Mouse (Mus musculus): Measurements from ENCODE around the gene Fam117b. TPM values are rescaled to one million over a fixed set of nuclear protein-coding genes. Genes with fewer than 3 reads are reported as not detected.

The Fam117b gene
- polyA plus RNA-seq, 1 experiment from 2014 or later: 45.3 TPM

GRCm38 (mm10) chr1:59943825-59944224 is 31.0 kb downstream of the Fam117b start:
- Histone ChIP-seq H3K27me3 (ENCODE audit: control insufficient read depth, insufficient read depth, low read depth, low read length) (no peaks in the 10 kb centered on the region), H3K4me3 (ENCODE audit: low read depth, low read length) (no peak overlapping the region), H3K27ac (ENCODE audit: low read length) (no peak overlapping the region), H3K9me3 (replicated peaks; ENCODE audit: control insufficient read depth, low read length, poor library complexity, severe bottlenecking) (no peaks in the 10 kb centered on the region), H3K4me2 (ENCODE audit: low read length) (no peak overlapping the region), H3K36me3 (ENCODE audit: control insufficient read depth, insufficient read depth, low read length) (no peaks in the 10 kb centered on the region), H3K9ac (ENCODE audit: low read depth, low read length) (no peak overlapping the region), H3K4me1 (ENCODE audit: control insufficient read depth, insufficient read depth, low read length) (peaks cover 8% of the 10 kb centered on the region)
- ATAC-seq: no peak
- 68% methylated on average over 5 of the region's 5 CpGs for WGBS

DNA sequence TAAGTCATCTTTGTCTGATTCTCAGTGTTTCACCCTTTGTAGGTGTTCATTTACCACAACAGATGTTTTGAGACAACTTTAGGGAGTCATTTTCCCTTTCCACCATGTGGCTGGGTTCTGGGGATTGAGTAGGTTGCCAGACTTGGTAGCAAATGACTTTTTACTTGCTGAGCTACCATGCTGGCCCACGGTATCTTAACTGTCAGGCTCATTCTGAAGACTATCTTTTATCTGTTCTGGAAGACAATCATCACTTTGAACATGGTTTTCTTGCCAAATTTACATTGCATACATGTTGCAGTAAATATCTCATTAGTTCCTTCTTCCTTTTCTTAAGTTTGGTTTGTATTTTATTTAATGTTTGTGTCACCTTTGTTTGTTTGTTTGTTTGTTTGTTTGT is 33.2 kb downstream of the Fam117b start:
- H3K9me3 ChIP-seq (replicated peaks; ENCODE audit: control insufficient read depth, low read length, poor library complexity, severe bottlenecking): no peaks in the 10 kb centered on the region
- no peak overlapping the region for H3K27ac ChIP-seq (ENCODE audit: low read length)
- 87% methylated on average over 1 of the region's 1 CpGs for WGBS
- no peak for ATAC-seq
- H3K4me2 ChIP-seq (ENCODE audit: low read length): no peak overlapping the region
- peaks cover 3% of the 10 kb centered on the region; the same call in 1 of the 2 replicates for H3K36me3 ChIP-seq (ENCODE audit: control insufficient read depth, insufficient read depth, low read length)
- no peak overlapping the region for H3K9ac ChIP-seq (ENCODE audit: low read depth, low read length)
- peaks cover 8% of the 10 kb centered on the region for H3K4me1 ChIP-seq (ENCODE audit: control insufficient read depth, insufficient read depth, low read length)
- no peaks in the 10 kb centered on the region for H3K27me3 ChIP-seq (ENCODE audit: control insufficient read depth, insufficient read depth, low read depth, low read length)
- H3K4me3 ChIP-seq (ENCODE audit: low read depth, low read length): no peak overlapping the region

DNA sequence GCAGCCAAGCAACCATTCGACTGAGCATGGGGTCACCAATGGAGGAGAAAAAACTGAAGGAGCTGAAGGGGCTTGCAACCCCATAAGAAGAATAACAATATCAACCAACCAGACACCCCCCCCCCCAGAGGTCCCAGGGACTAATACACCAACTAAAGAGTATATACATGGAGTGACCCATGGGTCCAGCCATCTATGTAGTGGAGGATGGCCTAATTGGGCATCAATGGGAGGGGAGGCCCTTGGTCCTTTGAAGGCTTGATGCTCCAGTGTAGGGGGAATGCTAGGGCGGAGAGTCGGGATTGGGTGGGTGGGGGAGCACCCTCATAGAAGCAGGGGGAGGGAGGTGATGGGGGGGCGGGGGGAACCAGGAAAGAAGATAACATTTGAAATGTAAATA is 34.7 kb downstream of the Fam117b start:
- no peak for ATAC-seq
- Histone ChIP-seq H3K9me3 (replicated peaks; ENCODE audit: control insufficient read depth, low read length, poor library complexity, severe bottlenecking) (no peaks in the 10 kb centered on the region), H3K4me3 (ENCODE audit: low read depth, low read length) (no peak overlapping the region), H3K36me3 (ENCODE audit: control insufficient read depth, insufficient read depth, low read length) (peaks cover 3% of the 10 kb centered on the region; the same call in 1 of the 2 replicates), H3K27ac (ENCODE audit: low read length) (no peak overlapping the region), H3K4me1 (ENCODE audit: control insufficient read depth, insufficient read depth, low read length) (peaks cover 8% of the 10 kb centered on the region), H3K4me2 (ENCODE audit: low read length) (no peak overlapping the region), H3K27me3 (ENCODE audit: control insufficient read depth, insufficient read depth, low read depth, low read length) (no peaks in the 10 kb centered on the region), H3K9ac (ENCODE audit: low read depth, low read length) (no peak overlapping the region)
- WGBS: 98% methylated on average over 4 of the region's 4 CpGs

DNA sequence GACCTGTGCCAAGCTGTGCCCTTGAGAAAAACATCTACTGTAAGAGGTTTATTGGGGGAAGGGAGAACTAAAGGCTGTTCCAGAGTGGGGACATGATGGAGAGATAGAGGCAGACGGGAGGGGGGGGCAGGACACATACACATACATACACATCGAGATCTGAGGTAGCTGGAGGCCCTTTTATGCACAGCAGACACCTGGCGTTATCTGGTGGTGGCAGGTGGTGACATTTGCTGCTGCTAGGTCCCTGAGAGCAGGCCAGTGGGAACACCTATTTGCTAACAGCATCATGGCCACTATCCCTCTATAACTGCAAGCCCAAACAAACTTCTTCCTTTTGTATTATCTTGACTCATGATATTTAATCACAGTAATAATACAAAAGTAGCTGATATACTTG is 44.4 kb downstream of the Fam117b start:
- H3K27ac ChIP-seq (ENCODE audit: low read length): no peak overlapping the region
- ATAC-seq: no peak
- no peak overlapping the region for H3K4me3 ChIP-seq (ENCODE audit: low read depth, low read length)
- H3K4me1 ChIP-seq (ENCODE audit: control insufficient read depth, insufficient read depth, low read length): no peaks in the 10 kb centered on the region
- no peak overlapping the region for H3K9ac ChIP-seq (ENCODE audit: low read depth, low read length)
- no peaks in the 10 kb centered on the region for H3K27me3 ChIP-seq (ENCODE audit: control insufficient read depth, insufficient read depth, low read depth, low read length)
- 80% methylated on average over 3 of the region's 3 CpGs for WGBS
- peaks cover 14% of the 10 kb centered on the region; the same call in 1 of the 2 replicates for H3K36me3 ChIP-seq (ENCODE audit: control insufficient read depth, insufficient read depth, low read length)
- H3K9me3 ChIP-seq (replicated peaks; ENCODE audit: control insufficient read depth, low read length, poor library complexity, severe bottlenecking): no peaks in the 10 kb centered on the region
- no peak overlapping the region for H3K4me2 ChIP-seq (ENCODE audit: low read length)

DNA sequence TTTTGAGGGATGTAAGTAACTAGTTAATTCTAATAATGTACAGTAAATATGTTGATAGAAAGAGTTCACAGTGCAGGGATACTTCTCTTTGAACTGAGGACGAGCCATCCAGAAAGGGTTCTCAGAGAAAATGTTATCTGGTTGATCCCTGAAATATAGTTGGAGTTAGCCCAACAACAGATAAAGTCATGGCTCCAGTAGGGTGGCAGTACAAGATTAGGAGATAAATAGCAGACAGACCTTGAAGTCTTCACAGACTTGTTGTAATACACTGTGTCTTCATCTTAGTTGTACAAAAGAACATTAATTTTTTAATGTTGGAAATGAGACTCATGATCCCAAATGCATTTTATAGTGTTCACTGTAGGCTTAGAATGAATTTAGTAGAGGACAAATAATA is 47.1 kb downstream of the Fam117b start:
- Histone ChIP-seq H3K36me3 (ENCODE audit: control insufficient read depth, insufficient read depth, low read length) (peaks cover 15% of the 10 kb centered on the region; the same call in 1 of the 2 replicates), H3K4me2 (ENCODE audit: low read length) (no peak overlapping the region), H3K9ac (ENCODE audit: low read depth, low read length) (no peak overlapping the region), H3K4me3 (ENCODE audit: low read depth, low read length) (no peak overlapping the region), H3K9me3 (replicated peaks; ENCODE audit: control insufficient read depth, low read length, poor library complexity, severe bottlenecking) (no peaks in the 10 kb centered on the region), H3K4me1 (ENCODE audit: control insufficient read depth, insufficient read depth, low read length) (no peaks in the 10 kb centered on the region), H3K27me3 (ENCODE audit: control insufficient read depth, insufficient read depth, low read depth, low read length) (no peaks in the 10 kb centered on the region), H3K27ac (ENCODE audit: low read length) (no peak overlapping the region)
- 98% methylated on average over 1 of the region's 1 CpGs for WGBS
- ATAC-seq: no peak

GRCm38 (mm10) chr1:59966171-59966785 is 53.5 kb downstream of the Fam117b start:
- WGBS: 92% methylated on average over 6 of the region's 6 CpGs
- peaks cover 15% of the 10 kb centered on the region for H3K36me3 ChIP-seq (ENCODE audit: control insufficient read depth, insufficient read depth, low read length)
- no peak for ATAC-seq

GRCm38 (mm10) chr1:59967291-59967690 is 54.5 kb downstream of the Fam117b start:
- 84% methylated on average over 4 of the region's 4 CpGs for WGBS
- H3K27me3 ChIP-seq (ENCODE audit: control insufficient read depth, insufficient read depth, low read depth, low read length): no peaks in the 10 kb centered on the region
- ATAC-seq: no peak
- peaks cover 13% of the 10 kb centered on the region for H3K36me3 ChIP-seq (ENCODE audit: control insufficient read depth, insufficient read depth, low read length)
- H3K4me2 ChIP-seq (ENCODE audit: low read length): no peak overlapping the region
- no peaks in the 10 kb centered on the region for H3K9me3 ChIP-seq (replicated peaks; ENCODE audit: control insufficient read depth, low read length, poor library complexity, severe bottlenecking)
- H3K9ac ChIP-seq (ENCODE audit: low read depth, low read length): no peak overlapping the region
- no peak overlapping the region for H3K27ac ChIP-seq (ENCODE audit: low read length)
- no peaks in the 10 kb centered on the region for H3K4me1 ChIP-seq (ENCODE audit: control insufficient read depth, insufficient read depth, low read length)
- H3K4me3 ChIP-seq (ENCODE audit: low read depth, low read length): no peak overlapping the region

More at GRCm38 (mm10) chr1:59966171-59966785, 53.5 kb downstream of the Fam117b start:
- Histone ChIP-seq H3K4me1 (ENCODE audit: control insufficient read depth, insufficient read depth, low read length) (no peaks in the 10 kb centered on the region), H3K9ac (ENCODE audit: low read depth, low read length) (no peak overlapping the region), H3K27me3 (ENCODE audit: control insufficient read depth, insufficient read depth, low read depth, low read length) (no peaks in the 10 kb centered on the region), H3K9me3 (replicated peaks; ENCODE audit: control insufficient read depth, low read length, poor library complexity, severe bottlenecking) (no peaks in the 10 kb centered on the region), H3K4me3 (ENCODE audit: low read depth, low read length) (no peak overlapping the region), H3K27ac (ENCODE audit: low read length) (no peak overlapping the region), H3K4me2 (ENCODE audit: low read length) (no peak overlapping the region)

- H3K36me3 ChIP-seq (ENCODE audit: control insufficient read depth, insufficient read depth, low read length): peaks cover 19% of the 10 kb centered on the region
- H3K9ac ChIP-seq (ENCODE audit: low read depth, low read length): no peak overlapping the region
- no peak overlapping the region for H3K4me2 ChIP-seq (ENCODE audit: low read length)
- H3K27me3 ChIP-seq (ENCODE audit: control insufficient read depth, insufficient read depth, low read depth, low read length): no peaks in the 10 kb centered on the region
- no peak overlapping the region for H3K27ac ChIP-seq (ENCODE audit: low read length)
- no peak overlapping the region for H3K4me3 ChIP-seq (ENCODE audit: low read depth, low read length)
- H3K4me1 ChIP-seq (ENCODE audit: control insufficient read depth, insufficient read depth, low read length): no peaks in the 10 kb centered on the region
- H3K9me3 ChIP-seq (replicated peaks; ENCODE audit: control insufficient read depth, low read length, poor library complexity, severe bottlenecking): no peaks in the 10 kb centered on the region
- ATAC-seq: no peak
Measured at GRCm38 (mm10) chr1:59986626-59987025, 73.8 kb downstream of the Fam117b start.

GRCm38 (mm10) chr1:59987399-59988040 is 74.7 kb downstream of the Fam117b start:
- no peak overlapping the region for H3K4me3 ChIP-seq (ENCODE audit: low read depth, low read length)
- H3K4me1 ChIP-seq (ENCODE audit: control insufficient read depth, insufficient read depth, low read length): no peaks in the 10 kb centered on the region
- H3K27ac ChIP-seq (ENCODE audit: low read length): no peak overlapping the region
- H3K36me3 ChIP-seq (ENCODE audit: control insufficient read depth, insufficient read depth, low read length): peaks cover 18% of the 10 kb centered on the region
- H3K9me3 ChIP-seq (replicated peaks; ENCODE audit: control insufficient read depth, low read length, poor library complexity, severe bottlenecking): no peaks in the 10 kb centered on the region
- WGBS: 93% methylated on average over 3 of the region's 3 CpGs
- no peak overlapping the region for H3K9ac ChIP-seq (ENCODE audit: low read depth, low read length)
- no peaks in the 10 kb centered on the region for H3K27me3 ChIP-seq (ENCODE audit: control insufficient read depth, insufficient read depth, low read depth, low read length)
- no peak overlapping the region for H3K4me2 ChIP-seq (ENCODE audit: low read length)
- no peak for ATAC-seq

Measured in midbrain, embryonic 16.5 days (tissue).